Mouse (Mus musculus): Measurements from ENCODE around the gene Stard3.

Stard3 gene

DNA sequence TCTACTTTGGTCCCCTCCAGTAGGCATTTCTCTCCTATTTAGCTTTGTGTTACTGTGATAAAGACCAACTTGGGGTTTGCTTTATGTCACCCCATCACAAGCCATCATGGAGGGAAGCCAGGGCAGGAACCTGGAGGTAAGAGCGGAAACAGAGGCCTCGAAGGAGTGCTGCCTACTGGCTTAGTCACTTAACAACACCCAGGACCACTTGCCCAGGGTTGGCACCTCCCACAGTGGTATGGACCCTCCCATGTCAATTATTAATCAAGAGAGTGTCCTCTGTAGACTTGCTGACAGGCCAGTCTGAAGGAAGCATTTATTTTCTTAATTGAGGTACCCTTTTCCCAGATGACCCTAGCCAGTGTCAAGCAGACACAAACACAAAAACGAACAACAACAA, 42.6 kb downstream of the Stard3 start:
- peak; percentile 46 for DNase-seq

DNA sequence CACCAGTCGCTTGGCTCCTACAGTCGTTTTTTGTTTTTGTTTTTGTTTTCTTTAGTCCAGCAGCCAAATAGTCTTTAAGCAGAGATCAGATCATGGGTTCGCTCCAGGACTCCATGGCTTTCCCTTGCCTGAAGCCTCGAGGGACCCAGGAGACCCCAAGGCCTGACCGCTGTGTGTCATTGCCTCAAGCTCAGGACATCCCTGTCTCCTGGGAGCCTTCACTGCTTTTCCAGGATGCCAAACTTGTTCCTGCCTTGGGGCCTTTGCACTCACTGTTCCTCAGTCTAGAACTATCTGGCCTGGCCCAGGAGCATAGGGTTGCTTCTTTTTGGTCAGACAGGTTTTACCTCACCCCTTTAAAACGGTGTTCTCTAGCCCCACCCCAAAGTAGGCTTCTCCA, 48.5 kb downstream of the Stard3 start:
- no peak for DNase-seq

DNA sequence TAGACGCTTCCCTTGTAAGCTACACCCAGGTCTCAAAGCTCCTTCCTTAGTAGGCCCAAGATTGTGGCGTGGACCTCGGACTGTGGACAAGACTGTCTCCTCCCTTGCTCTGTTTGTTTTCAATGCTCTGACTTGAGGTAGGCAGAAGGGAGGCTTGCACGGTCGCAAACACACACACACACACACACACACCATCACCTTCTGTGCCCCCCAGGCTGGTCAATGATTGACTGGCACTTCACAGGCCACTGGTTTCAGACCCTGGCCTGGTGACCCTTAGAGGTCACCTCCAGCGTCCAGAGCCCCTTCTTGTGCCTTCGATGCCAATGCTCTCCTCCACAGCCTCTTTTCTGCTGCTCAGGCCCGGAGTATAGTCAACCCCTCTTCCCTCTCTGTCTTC, 50.7 kb downstream of the Stard3 start:
- DNase-seq = no peak

DNA sequence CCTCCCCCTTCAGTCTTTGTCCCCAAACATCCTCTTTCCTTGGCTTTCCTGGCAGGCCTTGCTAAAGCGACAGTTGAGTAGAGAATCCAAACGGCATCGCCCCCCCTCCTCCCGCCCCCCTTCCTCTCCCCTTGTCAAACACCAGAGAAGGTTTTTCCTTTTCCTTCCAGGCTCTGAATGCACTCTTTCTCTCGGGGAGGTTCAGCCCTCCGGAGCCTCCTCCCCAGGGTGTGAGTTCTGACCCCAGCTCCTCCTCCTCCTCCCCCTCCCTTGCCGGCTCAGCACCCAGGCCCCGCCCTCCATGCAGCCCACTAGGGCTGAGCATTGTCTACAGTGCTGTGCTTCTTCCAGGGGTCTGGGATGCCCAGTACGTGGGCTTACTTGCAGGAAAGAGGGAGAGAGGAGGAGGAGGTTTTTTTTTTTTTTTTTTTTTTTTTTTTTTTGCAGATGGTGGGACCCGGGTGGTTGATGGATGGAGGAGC, 51.2 kb downstream of the Stard3 start:
- DNase-seq = no peak

- DNase-seq = no peak
Measured at GRCm38 (mm10) chr11:98412273-98412796, 54.2 kb downstream of the Stard3 start, which contains the start of gene Erbb2. Gene Erbb2, plus strand, starts transcription at chr11:98412470.

GRCm38 (mm10) chr11:98412797-98413301, 54.7 kb downstream of the Stard3 start:
- no peak for DNase-seq

- DNase-seq = no peak
Measured at GRCm38 (mm10) chr11:98413731-98414130, 55.6 kb downstream of the Stard3 start.

GRCm38 (mm10) chr11:98414162-98414561, 56.0 kb downstream of the Stard3 start:
- DNase-seq = no peak

DNA sequence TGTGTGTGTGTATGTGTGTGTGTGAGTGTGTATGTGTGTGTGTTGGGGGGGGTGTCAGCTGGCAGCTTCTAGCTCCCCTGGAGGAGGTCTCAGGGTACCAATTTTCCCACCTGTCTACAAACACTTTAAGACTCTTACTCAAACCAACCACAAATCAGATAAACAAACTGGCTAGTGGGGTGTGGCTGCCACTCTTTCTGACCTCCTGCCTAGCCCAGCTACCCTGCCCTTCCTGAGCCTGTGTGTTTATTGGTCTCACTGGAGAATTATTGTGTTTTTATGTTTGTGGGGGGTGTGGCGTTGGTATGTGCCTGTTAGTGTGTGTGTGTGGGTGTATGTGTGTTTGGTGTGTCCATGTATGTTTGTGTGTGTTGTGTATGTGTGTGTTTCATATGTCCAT, 58.9 kb downstream of the Stard3 start:
- no peak for DNase-seq

- no peak for DNase-seq
Measured at GRCm38 (mm10) chr11:98418273-98418672, 60.1 kb downstream of the Stard3 start.

- DNase-seq = no peak
Measured at GRCm38 (mm10) chr11:98418939-98419547, 60.9 kb downstream of the Stard3 start.

GRCm38 (mm10) chr11:98426592-98426991, 68.4 kb downstream of the Stard3 start:
- no peak for DNase-seq

DNA sequence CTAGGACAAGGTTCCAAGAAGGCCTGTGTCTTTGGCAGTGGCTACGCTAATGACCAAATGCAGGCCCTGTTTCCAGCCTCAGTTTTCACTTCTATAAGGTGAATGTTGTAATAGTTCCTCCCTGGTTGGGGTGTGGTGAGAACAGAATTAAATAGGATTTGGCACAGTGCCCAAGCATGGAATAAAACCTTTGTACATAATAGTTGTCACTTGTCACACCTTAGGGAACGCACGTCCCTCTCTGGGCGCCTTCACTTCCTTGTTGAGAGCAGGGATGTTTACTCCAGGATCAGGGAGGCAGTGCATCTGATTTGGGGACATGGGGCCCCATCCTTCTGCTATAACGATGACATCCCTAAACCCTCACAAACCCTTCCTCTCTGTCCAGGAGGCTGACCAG, 70.3 kb downstream of the Stard3 start:
- DNase-seq = no peak
